13 mouse cellular contexts compared by ENCODE assay signal in genomic region chr3:147046634-147047033, GRCm38 (mm10).
DNase-seq lines count a peak whose midpoint lies in the region; ATAC-seq and TF ChIP-seq lines count a peak whose summit lies in the region.
"Had no signal": no experiment of that assay in that cellular context is flagged by ENCODE, and none has a peak within 500 bp of the region (broad histone marks: within the 10 kb centered on the region; RNA-seq: fewer than 3 reads in every experiment).

No protein-coding gene starts in this region.

- no peak for TF ChIP-seq POLR2A in brain, embryonic 14.5 days (IDR thresholded peaks at IDR 0.05; ENCODE audit: borderline replicate concordance, extremely low read depth, insufficient read depth, insufficient read length, poor library complexity, severe bottlenecking)

- no peaks in the 10 kb centered on the region for H3K9me3 ChIP-seq in heart, embryonic 11.5 days (replicated peaks; ENCODE audit: control insufficient read depth, low read length)
- no peaks in the 10 kb centered on the region; the same call in 1 of the 2 replicates for H3K9me3 ChIP-seq in hindbrain, embryonic 16.5 days (ENCODE audit: control insufficient read depth, low read length)
- H3K9me3 ChIP-seq: forebrain, embryonic 13.5 days had no signal

- no peak for TF ChIP-seq CTCF in brain, embryonic 14.5 days (IDR thresholded peaks at IDR 0.05; ENCODE audit: borderline replicate concordance, extremely low read depth, insufficient read depth, insufficient read length)

- 74% methylated on average over 2 of the region's 2 CpGs for WGBS in heart, embryonic 11.5 days (ENCODE audit: insufficient replicate concordance)
- 57% methylated on average over 2 of the region's 2 CpGs for WGBS in hindbrain, embryonic 16.5 days

- H3K4me3 ChIP-seq in heart, embryonic 11.5 days (ENCODE audit: low read depth, low read length): no peak overlapping the region
- H3K4me3 ChIP-seq in hindbrain, embryonic 16.5 days (ENCODE audit: low read length): no peak overlapping the region
- H3K4me3 ChIP-seq: forebrain, embryonic 13.5 days had no signal

- H3K27ac ChIP-seq in heart, embryonic 11.5 days (ENCODE audit: low read depth, low read length): no peak overlapping the region
- H3K27ac ChIP-seq in hindbrain, embryonic 16.5 days (ENCODE audit: low read depth, low read length): no peak overlapping the region
- H3K27ac ChIP-seq: forebrain, embryonic 13.5 days; hindbrain, embryonic 14.5 days had no signal

- DNase-seq in heart, adult 8-10 months (ENCODE audit: low spot score): peak; percentile 63
- DNase-seq in 3T3-L1 (ENCODE audit: low read depth, low spot score): peak; percentile 15
- peak; percentile 49 for DNase-seq in brain, embryonic 14.5 days (ENCODE audit: low read depth)
- peak; percentile 34 to 66 for DNase-seq in heart, postnatal 14 days
- DNase-seq in spleen, postnatal 14 days (ENCODE audit: low spot score in 2 of 2): no peak
- DNase-seq: cerebellum, adult 9-11 months; liver; thymus, postnatal 36 days had no signal

- no peaks in the 10 kb centered on the region for H3K4me1 ChIP-seq in heart, embryonic 11.5 days (ENCODE audit: control insufficient read depth, insufficient read depth, low read length)
- H3K4me1 ChIP-seq in hindbrain, embryonic 16.5 days (ENCODE audit: control insufficient read depth, insufficient read depth, low read depth, low read length): no peaks in the 10 kb centered on the region
- H3K4me1 ChIP-seq: forebrain, embryonic 13.5 days had no signal

- no peak overlapping the region for H3K4me2 ChIP-seq in heart, embryonic 11.5 days
- no peak overlapping the region for H3K4me2 ChIP-seq in hindbrain, embryonic 16.5 days (ENCODE audit: low read length)
- H3K4me2 ChIP-seq: forebrain, embryonic 13.5 days; hindbrain, embryonic 14.5 days had no signal

- H3K9ac ChIP-seq in heart, embryonic 11.5 days (ENCODE audit: low read depth, low read length): no peak overlapping the region
- H3K9ac ChIP-seq in hindbrain, embryonic 16.5 days (ENCODE audit: low read depth, low read length): no peak overlapping the region
- H3K9ac ChIP-seq: forebrain, embryonic 13.5 days; hindbrain, embryonic 14.5 days had no signal

- ATAC-seq in heart, embryonic 11.5 days (replicated peaks; ENCODE audit: insufficient number of reproducible peaks, low FRiP score, low TSS enrichment): no peak
- ATAC-seq in activated CD4-positive, CD25-positive, alpha-beta regulatory T cell, adult 4 months: no peak
- no peak for ATAC-seq in hindbrain, embryonic 16.5 days
- ATAC-seq: forebrain, embryonic 13.5 days had no signal

- no peaks in the 10 kb centered on the region for H3K36me3 ChIP-seq in heart, embryonic 11.5 days (ENCODE audit: control insufficient read depth, insufficient read depth, low read length)
- no peaks in the 10 kb centered on the region for H3K36me3 ChIP-seq in hindbrain, embryonic 16.5 days (ENCODE audit: control insufficient read depth, insufficient read depth, low read length)

- H3K27me3 ChIP-seq in heart, embryonic 11.5 days (ENCODE audit: control insufficient read depth, insufficient read depth, low read length): no peaks in the 10 kb centered on the region
- no peaks in the 10 kb centered on the region for H3K27me3 ChIP-seq in hindbrain, embryonic 16.5 days (replicated peaks; ENCODE audit: control insufficient read depth, insufficient read depth, low read length)
- H3K27me3 ChIP-seq: forebrain, embryonic 13.5 days had no signal

- intact Hi-C loops in heart, postnatal 14 days (cut with DNase I): no loop called here

Comparison
In these comparisons a context has a peak if more than half of its experiments do, and no peak if none do; other contexts are left out.
1. DNase-seq: peak in heart, adult 8-10 months (single experiment), 3T3-L1 (single experiment), brain, embryonic 14.5 days (single experiment) and heart, postnatal 14 days (2 of 2); none in spleen, postnatal 14 days (0 of 2).